Mouse (Mus musculus): ENCODE results near the gene Cdc25b. TPM values are rescaled to one million over a fixed set of nuclear protein-coding genes. Genes with fewer than 3 reads are reported as not detected.

Cdc25b gene
- polyA plus RNA-seq, 1 experiment from 2014 or later, result 117 TPM

DNA sequence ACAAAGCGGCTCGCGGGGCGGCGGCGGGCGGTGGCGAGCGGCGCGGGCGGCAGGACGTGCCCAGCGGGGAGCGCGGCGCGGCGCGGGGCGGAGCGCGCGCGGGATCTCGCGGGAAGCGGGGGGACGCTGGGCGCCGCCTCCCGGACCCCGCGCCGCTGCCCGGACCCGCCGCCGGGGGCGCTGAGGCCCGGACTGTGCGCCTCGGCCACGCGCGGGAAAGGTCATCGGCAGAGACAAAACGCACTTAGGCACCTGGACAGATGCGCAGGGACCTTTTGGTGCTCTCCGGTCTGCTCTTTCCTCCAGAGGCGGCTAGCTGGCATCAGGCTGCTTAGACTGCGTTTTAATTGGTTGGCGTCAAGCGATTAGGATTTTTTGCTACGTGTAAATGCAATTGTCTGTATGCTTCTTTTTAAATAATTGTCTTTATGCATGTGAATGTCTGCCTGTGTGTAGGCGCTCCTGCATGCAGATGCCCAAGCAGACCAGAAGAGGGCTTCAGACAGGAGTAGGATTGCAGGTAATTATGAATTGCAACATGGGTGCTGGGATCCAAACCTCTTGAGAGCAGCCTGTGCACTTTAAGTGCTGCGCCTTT, 6.7 kb upstream of the Cdc25b start, which contains the start of gene Cenpb:
Gene Cenpb (minus strand): TSS at position 78 of the 598 bp plus-strand sequence.
- H3K27me3 ChIP-seq (ENCODE audit: low read depth, poor library complexity, severe bottlenecking), result peaks cover 2% of the 10 kb centered on the region; the same call in 1 of the 2 replicates
- peak within 1 kb of the TSS; percentile 91 for H3K4me3 ChIP-seq
- WGBS, result 3% methylated on average over 57 of the region's 57 CpGs
- no peaks in the 10 kb centered on the region for H3K9me3 ChIP-seq (replicated peaks)
- peak; percentile 85 for DNase-seq (ENCODE audit: low spot score)
- H3K27ac ChIP-seq (replicated peaks), result peak within 1 kb of the TSS; percentile 93
- peaks cover 30% of the 10 kb centered on the region for H3K36me3 ChIP-seq
- H3K4me1 ChIP-seq, result peaks cover 43% of the 10 kb centered on the region

- Histone ChIP-seq H3K4me3 (peak overlapping the region; percentile 71), H3K36me3 (peaks cover 19% of the 10 kb centered on the region), H3K27me3 (ENCODE audit: low read depth, poor library complexity, severe bottlenecking) (peaks cover 14% of the 10 kb centered on the region), H3K9me3 (replicated peaks) (no peaks in the 10 kb centered on the region), H3K27ac (replicated peaks) (peak overlapping the region; percentile 93), H3K4me1 (peaks cover 57% of the 10 kb centered on the region)
- peak; percentile 35 for DNase-seq (ENCODE audit: low spot score)
- 3% methylated on average over 14 of the region's 14 CpGs for WGBS
These were observed 406 bp upstream of the Cdc25b start for GRCm38 (mm10) chr2:131186343-131186742.

- Histone ChIP-seq H3K27me3 (ENCODE audit: low read depth, poor library complexity, severe bottlenecking) (peaks cover 14% of the 10 kb centered on the region), H3K27ac (replicated peaks) (peak overlapping the region; percentile 93), H3K4me3 (peak overlapping the region; percentile 71), H3K9me3 (replicated peaks) (no peaks in the 10 kb centered on the region), H3K4me1 (peaks cover 65% of the 10 kb centered on the region), H3K36me3 (peaks cover 29% of the 10 kb centered on the region)
- WGBS, result 31% methylated on average over 3 of the region's 3 CpGs
- no peak for DNase-seq (ENCODE audit: low spot score)
These were observed 813 bp downstream of the Cdc25b start for GRCm38 (mm10) chr2:131187602-131187922.

GRCm38 (mm10) chr2:131188311-131188710, 1.6 kb downstream of the Cdc25b start:
- Histone ChIP-seq H3K4me1 (peaks cover 72% of the 10 kb centered on the region), H3K4me3 (peak overlapping the region; percentile 71), H3K27ac (replicated peaks) (peak overlapping the region; percentile 93), H3K27me3 (ENCODE audit: low read depth, poor library complexity, severe bottlenecking) (peaks cover 14% of the 10 kb centered on the region), H3K36me3 (peaks cover 37% of the 10 kb centered on the region), H3K9me3 (replicated peaks) (no peaks in the 10 kb centered on the region)
- DNase-seq (ENCODE audit: low spot score), result no peak
- WGBS, result 97% methylated on average over 5 of the region's 5 CpGs

GRCm38 (mm10) chr2:131189521-131190309, 3.0 kb downstream of the Cdc25b start:
- H3K4me3 ChIP-seq, result peak overlapping the region; percentile 71
- peaks cover 14% of the 10 kb centered on the region for H3K27me3 ChIP-seq (ENCODE audit: low read depth, poor library complexity, severe bottlenecking)
- peak overlapping the region; percentile 85 for H3K27ac ChIP-seq (replicated peaks)
- no peaks in the 10 kb centered on the region for H3K9me3 ChIP-seq (replicated peaks)
- peaks cover 78% of the 10 kb centered on the region for H3K4me1 ChIP-seq
- H3K36me3 ChIP-seq, result peaks cover 51% of the 10 kb centered on the region
- peak; percentile 36 for DNase-seq (ENCODE audit: low spot score)
- 46% methylated on average over 5 of the region's 5 CpGs for WGBS

- WGBS, result 12% methylated on average over 10 of the region's 10 CpGs
- peak overlapping the region; percentile 85 for H3K27ac ChIP-seq (replicated peaks)
- peaks cover 78% of the 10 kb centered on the region for H3K4me1 ChIP-seq
- peaks cover 59% of the 10 kb centered on the region for H3K36me3 ChIP-seq
- no peaks in the 10 kb centered on the region for H3K9me3 ChIP-seq (replicated peaks)
- peaks cover 8% of the 10 kb centered on the region for H3K27me3 ChIP-seq (ENCODE audit: low read depth, poor library complexity, severe bottlenecking)
- H3K4me3 ChIP-seq, result peak overlapping the region; percentile 71
- peak; percentile 88 for DNase-seq (ENCODE audit: low spot score)
These were observed 3.7 kb downstream of the Cdc25b start for GRCm38 (mm10) chr2:131190344-131191004.

GRCm38 (mm10) chr2:131191005-131191390, 4.2 kb downstream of the Cdc25b start:
- Histone ChIP-seq H3K4me3 (peak overlapping the region; percentile 71), H3K27ac (replicated peaks) (peak overlapping the region; percentile 85), H3K36me3 (peaks cover 64% of the 10 kb centered on the region), H3K4me1 (peaks cover 73% of the 10 kb centered on the region), H3K9me3 (replicated peaks) (no peaks in the 10 kb centered on the region), H3K27me3 (ENCODE audit: low read depth, poor library complexity, severe bottlenecking) (peaks cover 3% of the 10 kb centered on the region; the same call in 1 of the 2 replicates)
- WGBS, result 59% methylated on average over 7 of the region's 7 CpGs
- DNase-seq (ENCODE audit: low spot score), result no peak

- Histone ChIP-seq H3K4me3 (no peak overlapping the region), H3K4me1 (peaks cover 30% of the 10 kb centered on the region), H3K27me3 (ENCODE audit: low read depth, poor library complexity, severe bottlenecking) (no peaks in the 10 kb centered on the region), H3K36me3 (peaks cover 98% of the 10 kb centered on the region), H3K27ac (replicated peaks) (no peak overlapping the region), H3K9me3 (replicated peaks) (no peaks in the 10 kb centered on the region)
- DNase-seq (ENCODE audit: low spot score), result no peak
- 96% methylated on average over 16 of the region's 16 CpGs for WGBS
These were observed 10.0 kb downstream of the Cdc25b start for GRCm38 (mm10) chr2:131196606-131197316.

- Histone ChIP-seq H3K9me3 (replicated peaks) (no peaks in the 10 kb centered on the region), H3K36me3 (peaks cover 69% of the 10 kb centered on the region), H3K27me3 (ENCODE audit: low read depth, poor library complexity, severe bottlenecking) (no peaks in the 10 kb centered on the region), H3K27ac (replicated peaks) (no peak overlapping the region), H3K4me3 (no peak overlapping the region), H3K4me1 (peaks cover 18% of the 10 kb centered on the region)
- 76% methylated on average over 2 of the region's 2 CpGs for WGBS
- no peak for DNase-seq (ENCODE audit: low spot score)
These were observed 14.0 kb downstream of the Cdc25b start for GRCm38 (mm10) chr2:131200710-131201109.

DNA sequence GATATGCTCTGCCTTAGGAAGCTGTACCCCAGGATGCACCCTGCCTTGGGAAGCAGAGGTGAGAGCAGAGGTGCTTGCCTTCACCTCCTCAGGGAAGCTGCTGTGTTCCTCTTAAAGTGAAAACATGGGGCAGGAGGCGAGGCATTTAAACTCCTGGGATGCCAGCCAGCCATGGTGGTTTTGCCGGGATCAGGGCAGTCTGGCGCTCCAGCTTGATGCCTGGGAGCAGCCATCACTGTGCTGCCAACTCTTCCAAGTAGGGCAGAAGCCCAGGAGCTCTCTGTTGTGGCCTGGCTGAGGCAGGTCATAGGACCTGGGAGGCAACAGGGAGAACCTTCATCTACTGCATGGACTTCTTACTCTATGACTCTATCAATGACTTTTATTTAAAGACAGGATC, 14.5 kb downstream of the Cdc25b start:
- H3K9me3 ChIP-seq (replicated peaks), result no peaks in the 10 kb centered on the region
- no peak overlapping the region for H3K27ac ChIP-seq (replicated peaks)
- H3K4me3 ChIP-seq, result no peak overlapping the region
- H3K4me1 ChIP-seq, result peaks cover 18% of the 10 kb centered on the region
- peaks cover 63% of the 10 kb centered on the region for H3K36me3 ChIP-seq
- no peaks in the 10 kb centered on the region for H3K27me3 ChIP-seq (ENCODE audit: low read depth, poor library complexity, severe bottlenecking)
- no peak for DNase-seq (ENCODE audit: low spot score)
- 95% methylated on average over 3 of the region's 3 CpGs for WGBS

- H3K36me3 ChIP-seq, result peaks cover 38% of the 10 kb centered on the region
- WGBS, result 87% methylated on average over 6 of the region's 6 CpGs
- no peak for DNase-seq (ENCODE audit: low spot score)
- H3K27ac ChIP-seq (replicated peaks), result no peak overlapping the region
- no peaks in the 10 kb centered on the region for H3K27me3 ChIP-seq (ENCODE audit: low read depth, poor library complexity, severe bottlenecking)
- H3K4me1 ChIP-seq, result peaks cover 9% of the 10 kb centered on the region
- no peaks in the 10 kb centered on the region for H3K9me3 ChIP-seq (replicated peaks)
- no peak overlapping the region for H3K4me3 ChIP-seq
These were observed 17.2 kb downstream of the Cdc25b start for GRCm38 (mm10) chr2:131203816-131204409.

- DNase-seq (ENCODE audit: low spot score), result no peak
- 0 out of 2 replicates have a peak overlapping the region, but pooled peaks have one; percentile 19 for H3K27ac ChIP-seq (replicated peaks)
- 68% methylated on average over 7 of the region's 7 CpGs for WGBS
These were observed 17.7 kb downstream of the Cdc25b start for GRCm38 (mm10) chr2:131204410-131204981.

More at GRCm38 (mm10) chr2:131204410-131204981, 17.7 kb downstream of the Cdc25b start:
- H3K36me3 ChIP-seq, result peaks cover 32% of the 10 kb centered on the region
- H3K9me3 ChIP-seq (replicated peaks), result no peaks in the 10 kb centered on the region
- H3K4me1 ChIP-seq, result peaks cover 15% of the 10 kb centered on the region
- no peaks in the 10 kb centered on the region for H3K27me3 ChIP-seq (ENCODE audit: low read depth, poor library complexity, severe bottlenecking)
- H3K4me3 ChIP-seq, result no peak overlapping the region
